ENCODE assay signal across 19 mouse cellular contexts in genomic region chr17:24636781-24637481, GRCm38 (mm10). TPM values are rescaled to one million over a fixed set of nuclear protein-coding genes. Genes with fewer than 3 reads are reported as not detected.
DNase-seq lines count a peak whose midpoint lies in the region; ATAC-seq and TF ChIP-seq lines count a peak whose summit lies in the region.
"Had no signal": no experiment of that assay in that cellular context is flagged by ENCODE, and none has a peak within 500 bp of the region (broad histone marks: within the 10 kb centered on the region; RNA-seq: fewer than 3 reads in every experiment).

No protein-coding gene starts in this region.

- H3K27me3 ChIP-seq in kidney, adult 2 months (replicated peaks; ENCODE audit: control insufficient read depth, insufficient read depth, low read length) = no peaks in the 10 kb centered on the region
- no peaks in the 10 kb centered on the region for H3K27me3 ChIP-seq in kidney, embryonic 14.5 days (ENCODE audit: control insufficient read depth, insufficient read depth, low read length)
- no peaks in the 10 kb centered on the region for H3K27me3 ChIP-seq in hindbrain, embryonic 11.5 days (ENCODE audit: control insufficient read depth, insufficient read depth, low read length)
- H3K27me3 ChIP-seq: embryonic facial prominence, embryonic 15.5 days; forebrain, embryonic 12.5 days; neural tube, embryonic 15.5 days; stomach, embryonic 15.5 days had no signal

- H3K9me3 ChIP-seq in kidney, embryonic 14.5 days (ENCODE audit: control insufficient read depth, low read length) = no peaks in the 10 kb centered on the region
- no peaks in the 10 kb centered on the region for H3K9me3 ChIP-seq in ES-E14 (ENCODE audit: control insufficient read depth, insufficient read depth, low read depth, low read length)
- no peaks in the 10 kb centered on the region for H3K9me3 ChIP-seq in hindbrain, embryonic 11.5 days (ENCODE audit: control insufficient read depth, low read length)
- H3K9me3 ChIP-seq: embryonic facial prominence, embryonic 15.5 days; forebrain, embryonic 12.5 days; neural tube, embryonic 15.5 days; stomach, embryonic 15.5 days had no signal

- H3K9ac ChIP-seq in kidney, embryonic 14.5 days (ENCODE audit: low read depth, low read length) = no peak overlapping the region
- H3K9ac ChIP-seq in ES-E14 (ENCODE audit: insufficient read depth, low read depth, low read length, poor library complexity, severe bottlenecking) = no peak overlapping the region
- no peak overlapping the region for H3K9ac ChIP-seq in hindbrain, embryonic 11.5 days (ENCODE audit: low read depth, low read length)
- H3K9ac ChIP-seq: embryonic facial prominence, embryonic 15.5 days; forebrain, embryonic 12.5 days; hindbrain, embryonic 14.5 days; neural tube, embryonic 15.5 days; stomach, embryonic 15.5 days had no signal

- H3K36me3 ChIP-seq in kidney, adult 2 months (ENCODE audit: control insufficient read depth, insufficient read depth, low read length) = no peaks in the 10 kb centered on the region
- H3K36me3 ChIP-seq in kidney, embryonic 14.5 days (ENCODE audit: control insufficient read depth, insufficient read depth, low read length) = peaks cover 21% of the 10 kb centered on the region
- peaks cover 14% of the 10 kb centered on the region; the same call in 1 of the 2 replicates for H3K36me3 ChIP-seq in ES-E14 (ENCODE audit: control insufficient read depth, insufficient read depth, low read length, poor library complexity, severe bottlenecking)
- no peaks in the 10 kb centered on the region for H3K36me3 ChIP-seq in hindbrain, embryonic 11.5 days (ENCODE audit: control insufficient read depth, insufficient read depth, low read length)
- H3K36me3 ChIP-seq: stomach, embryonic 15.5 days had no signal

- H3K27ac ChIP-seq in kidney, adult 2 months (ENCODE audit: insufficient read depth, low read depth, low read length) = no peak overlapping the region
- H3K27ac ChIP-seq in kidney, embryonic 14.5 days (ENCODE audit: low read depth, low read length) = no peak overlapping the region
- peak overlapping the region; percentile 8; the same call in 1 of the 2 replicates for H3K27ac ChIP-seq in ES-E14 (ENCODE audit: insufficient read depth, low read depth, low read length, poor library complexity, severe bottlenecking)
- H3K27ac ChIP-seq in hindbrain, embryonic 11.5 days (ENCODE audit: low read depth, low read length) = no peak overlapping the region
- H3K27ac ChIP-seq: embryonic facial prominence, embryonic 15.5 days; forebrain, embryonic 12.5 days; hindbrain, embryonic 14.5 days; neural tube, embryonic 15.5 days; stomach, embryonic 15.5 days had no signal

- TF ChIP-seq POLR2A in kidney, adult 2 months (IDR thresholded peaks at IDR 0.05; ENCODE audit: low read depth, low read length) = no peak

- H3K4me3 ChIP-seq in kidney, adult 2 months (ENCODE audit: insufficient read depth, low read depth, low read length) = no peak overlapping the region
- H3K4me3 ChIP-seq in kidney, embryonic 14.5 days (ENCODE audit: low read length) = no peak overlapping the region
- no peak overlapping the region for H3K4me3 ChIP-seq in ES-E14 (ENCODE audit: insufficient read depth in 1 of 2, low read depth in 1 of 2, low read length in 2 of 2, poor library complexity in 1 of 2, severe bottlenecking in 1 of 2)
- H3K4me3 ChIP-seq in hindbrain, embryonic 11.5 days (ENCODE audit: low read depth, low read length) = no peak overlapping the region
- H3K4me3 ChIP-seq: embryonic facial prominence, embryonic 15.5 days; forebrain, embryonic 12.5 days; neural tube, embryonic 15.5 days; stomach, embryonic 15.5 days had no signal

- ATAC-seq in kidney, embryonic 14.5 days (ENCODE audit: low FRiP score, low TSS enrichment) = no peak
- no peak for ATAC-seq in hindbrain, embryonic 11.5 days (ENCODE audit: low FRiP score)
- ATAC-seq: intestine, embryonic 16.5 days had no signal

- peak; percentile 39 for DNase-seq in kidney, adult 2 months
- no peak for DNase-seq in ES-E14 (ENCODE audit: low read depth, low spot score)
- peak; percentile 28 for DNase-seq in c-Kit-positive CD71-positive TER-119-negative erythroid progenitor cells, embryonic 14.5 days (ENCODE audit: low read depth)
- DNase-seq in lung, postnatal 14 days = peak; percentile 58
- DNase-seq in hindbrain, embryonic 11.5 days (ENCODE audit: low spot score) = no peak
- DNase-seq in gastrocnemius, postnatal 10 days = no peak
- DNase-seq: cerebellum, adult 11-12 months; kidney, postnatal 36 days; left cerebral cortex, postnatal 4 days; retina, postnatal 1 day had no signal

- TF ChIP-seq CTCF in kidney, adult 2 months (conservative IDR thresholded peaks at IDR 0.05; ENCODE audit: insufficient read depth, insufficient read length, low read depth, low read length) = no peak

- in situ Hi-C loops in ES-E14 (cut with MboI; ENCODE audit: low sequenced_read_pairs in 2 of 2, unreplicated experiment in 2 of 2) = no loop called here

- no peak overlapping the region for H3K4me2 ChIP-seq in kidney, embryonic 14.5 days (replicated peaks; ENCODE audit: low read depth, low read length)
- H3K4me2 ChIP-seq in hindbrain, embryonic 11.5 days (replicated peaks; ENCODE audit: low read depth, low read length) = no peak overlapping the region
- H3K4me2 ChIP-seq: embryonic facial prominence, embryonic 15.5 days; forebrain, embryonic 12.5 days; hindbrain, embryonic 14.5 days; neural tube, embryonic 15.5 days; stomach, embryonic 15.5 days had no signal

- 79% methylated on average over 5 of the region's 5 CpGs for WGBS in kidney, adult 2 months
- WGBS in kidney, embryonic 14.5 days = 70% methylated on average over 5 of the region's 5 CpGs
- WGBS in hindbrain, embryonic 11.5 days = 73% methylated on average over 5 of the region's 5 CpGs

- peaks cover 14% of the 10 kb centered on the region; the same call in 1 of the 2 replicates for H3K4me1 ChIP-seq in kidney, adult 2 months (ENCODE audit: control insufficient read depth, insufficient read depth, low read length)
- H3K4me1 ChIP-seq in kidney, embryonic 14.5 days (ENCODE audit: control insufficient read depth, insufficient read depth, low read length) = peaks cover 21% of the 10 kb centered on the region
- H3K4me1 ChIP-seq in ES-E14 (ENCODE audit: control insufficient read depth in 2 of 2, insufficient read depth in 2 of 2, low read length in 2 of 2, poor library complexity in 1 of 2) = peaks cover 0 to 25% of the 10 kb centered on the region in 2 experiments; a peak in 2 of 4 replicates
- peaks cover 3% of the 10 kb centered on the region for H3K4me1 ChIP-seq in hindbrain, embryonic 11.5 days (replicated peaks; ENCODE audit: control insufficient read depth, insufficient read depth, low read length)

TF ChIP-seq in ES-E14, 5 proteins besides CTCF, POLR2A, EP300 and RAD21:
- TF ChIP-seq HCFC1 (IDR thresholded peaks at IDR 0.05; ENCODE audit: borderline replicate concordance, insufficient read depth, low read length) (no peak), MAFK (IDR thresholded peaks at IDR 0.05; ENCODE audit: insufficient read depth, low read depth, low read length) (no peak), ZNF384 (IDR thresholded peaks at IDR 0.05; ENCODE audit: low read depth, low read length) (no peak), CHD2 (IDR thresholded peaks at IDR 0.05; ENCODE audit: low read depth, low read length) (no peak), ZC3H11A (IDR thresholded peaks at IDR 0.05; ENCODE audit: borderline replicate concordance, low read depth, low read length) (no peak)

RNA-seq across cellular contexts. Expression of gene Nthl1, which starts 4.5 kb away (rescaled TPM):
- 13.6 and 15.8 TPM in 2 replicates for polyA plus RNA-seq in kidney, adult 2 months (2012; rRNA removed)
- polyA plus RNA-seq in kidney, embryonic 14.5 days (2014; fragmentation: Nextera tagmentation; extraction: Ambion mirVana) = 14.2 and 17.0 TPM in 2 replicates
- 39.4 and 43.0 TPM in 2 replicates for total RNA-seq in ES-E14 (2012; rRNA removed)
- 12.0 and 16.2 TPM in 2 replicates for polyA plus RNA-seq in hindbrain, embryonic 11.5 days (2014; fragmentation: Nextera tagmentation; extraction: Ambion mirVana)
- total RNA-seq in gastrocnemius, postnatal 10 days (2021) = 1 to 10 TPM; 4.3 TPM

RNA-seq across cellular contexts. Expression of gene Tsc2, which starts 4.5 kb away (rescaled TPM):
- polyA plus RNA-seq in kidney, adult 2 months (2012; rRNA removed) = 152 and 174 TPM in 2 replicates
- 48.3 and 55.4 TPM in 2 replicates for polyA plus RNA-seq in kidney, embryonic 14.5 days (2014; fragmentation: Nextera tagmentation; extraction: Ambion mirVana)
- 93.0 and 118 TPM in 2 replicates for total RNA-seq in ES-E14 (2012; rRNA removed)
- polyA plus RNA-seq in hindbrain, embryonic 11.5 days (2014; fragmentation: Nextera tagmentation; extraction: Ambion mirVana) = 46.5 and 53.6 TPM in 2 replicates
- total RNA-seq in gastrocnemius, postnatal 10 days (2021) = 10 to 100 TPM; 51.7 to 61.1 TPM

RNA-seq across cellular contexts. Expression of gene Slc9a3r2, which starts 13.2 kb away (rescaled TPM):
- 111 and 123 TPM in 2 replicates for polyA plus RNA-seq in kidney, adult 2 months (2012; rRNA removed)
- 86.1 and 95.5 TPM in 2 replicates for polyA plus RNA-seq in kidney, embryonic 14.5 days (2014; fragmentation: Nextera tagmentation; extraction: Ambion mirVana)
- total RNA-seq in ES-E14 (2012; rRNA removed) = 11.4 and 22.7 TPM in 2 replicates
- polyA plus RNA-seq in hindbrain, embryonic 11.5 days (2014; fragmentation: Nextera tagmentation; extraction: Ambion mirVana) = 36.0 and 36.3 TPM in 2 replicates
- 10 to 100 TPM; 30.1 to 33.4 TPM for total RNA-seq in gastrocnemius, postnatal 10 days (2021)

RNA-seq across cellular contexts. Expression of gene Npw, which starts 21.3 kb away (rescaled TPM):
- not detected in 2 replicates for polyA plus RNA-seq in kidney, adult 2 months (2012; rRNA removed)
- 0.66 TPM in 1 of 2 replicates, not detected in the other for polyA plus RNA-seq in kidney, embryonic 14.5 days (2014; fragmentation: Nextera tagmentation; extraction: Ambion mirVana)
- 3.0 and 6.0 TPM in 2 replicates for total RNA-seq in ES-E14 (2012; rRNA removed)
- not detected in 2 replicates for polyA plus RNA-seq in hindbrain, embryonic 11.5 days (2014; fragmentation: Nextera tagmentation; extraction: Ambion mirVana)
- not detected for total RNA-seq in gastrocnemius, postnatal 10 days (2021)
- total RNA-seq: adrenal gland, adult 18-20 months had no signal
- polyA plus RNA-seq: forebrain, embryonic 12.5 days; thymus, postnatal 0 days had no signal

RNA-seq across cellular contexts. Expression of gene Zfp598, which starts 32.6 kb away (rescaled TPM):
- polyA plus RNA-seq in kidney, adult 2 months (2012; rRNA removed) = 44.3 and 57.6 TPM in 2 replicates
- 25.3 and 34.4 TPM in 2 replicates for polyA plus RNA-seq in kidney, embryonic 14.5 days (2014; fragmentation: Nextera tagmentation; extraction: Ambion mirVana)
- total RNA-seq in ES-E14 (2012; rRNA removed) = 39.7 and 55.9 TPM in 2 replicates
- polyA plus RNA-seq in hindbrain, embryonic 11.5 days (2014; fragmentation: Nextera tagmentation; extraction: Ambion mirVana) = 24.7 and 24.8 TPM in 2 replicates
- 10 to 100 TPM; 18.0 to 21.0 TPM for total RNA-seq in gastrocnemius, postnatal 10 days (2021)

Comparison
In these comparisons a context has a peak if more than half of its experiments do, and no peak if none do; other contexts are left out.
1. DNase-seq: peak in kidney, adult 2 months (single experiment), c-Kit-positive CD71-positive TER-119-negative erythroid progenitor cells, embryonic 14.5 days (single experiment) and lung, postnatal 14 days (single experiment); none in ES-E14 (single experiment), hindbrain, embryonic 11.5 days (single experiment) and gastrocnemius, postnatal 10 days (single experiment).